Mouse (Mus musculus) MEL-GATA-1-ER (cell line): ENCODE measurements around the gene Rnf215.

Source experiments
- DNase-seq: peaks from one replicate; pipeline ENCODE4 v3.0.0-alpha.2; 2012; ENCODE audit warnings: low read depth; ENCODE audit errors: extremely low read depth

The Rnf215 gene

DNA sequence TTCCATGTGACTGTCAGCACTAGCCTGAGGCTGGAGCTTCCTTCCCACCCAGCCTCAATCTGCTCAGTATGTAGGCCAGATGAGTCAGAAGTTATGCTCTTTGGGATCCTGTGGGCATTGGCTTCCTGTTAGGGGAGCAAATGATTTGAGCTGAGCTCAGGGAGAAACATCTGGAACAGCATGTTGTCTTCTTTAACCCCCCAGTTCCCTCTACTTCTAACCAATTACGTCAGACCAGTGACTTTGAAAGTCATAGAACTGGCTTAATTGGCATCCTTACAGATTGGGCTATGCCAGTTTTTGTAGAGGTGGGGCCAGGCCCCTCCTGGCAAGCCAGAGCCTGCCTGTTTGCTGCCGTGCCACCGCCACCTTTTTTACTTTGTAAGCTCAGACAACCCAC lies 55.7 kb downstream of the Rnf215 start:
- no peak for DNase-seq
